Mouse (Mus musculus): ENCODE measurements around the gene Dnajc1. TPM values are rescaled to one million over a fixed set of nuclear protein-coding genes. Genes with fewer than 3 reads are reported as not detected.

Dnajc1 gene
- total RNA-seq, 2 experiments from 2014 or later, result 15.8 to 16.4 TPM

- DNase-seq, result peak; percentile 62 to 70
- intact Hi-C loops (cut with DNase I), result loop anchor here (2.0 to 10.0 kb wide), 3 partner anchors 138 to 356 kb away; no protein-coding TSS in a partner anchor
Measured at GRCm38 (mm10) chr2:18205118-18205517, 187.5 kb downstream of the Dnajc1 start.

DNA sequence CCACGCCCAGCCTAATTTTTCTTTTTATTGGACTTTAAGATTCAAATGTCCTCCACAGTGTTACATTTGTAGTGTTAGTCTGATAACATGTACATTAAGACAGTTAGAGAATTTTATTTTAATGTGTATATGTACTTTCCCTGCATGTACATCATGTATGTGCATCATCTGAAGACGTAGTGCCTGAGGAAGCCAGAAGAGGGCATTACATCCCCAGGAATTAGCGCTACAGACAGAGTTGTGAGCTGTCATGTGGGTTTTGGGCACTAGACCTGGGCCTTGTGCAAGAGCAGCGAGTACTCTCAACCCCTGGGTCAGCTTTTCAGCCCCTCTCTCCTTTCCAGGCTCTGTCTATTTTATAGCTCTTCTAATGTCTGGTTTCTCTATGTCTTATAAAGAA is 189.7 kb downstream of the Dnajc1 start:
- intact Hi-C loops (cut with DNase I), result loop anchor here (10.0 kb wide), 1 partner anchor 258 kb away; no protein-coding TSS in a partner anchor
- DNase-seq, result no peak

- no peak for DNase-seq
- intact Hi-C loops (cut with DNase I), result loop anchor here (10.0 kb wide), 1 partner anchor 257 kb away; no protein-coding TSS in a partner anchor
Measured at GRCm38 (mm10) chr2:18201820-18202462, 190.7 kb downstream of the Dnajc1 start.

DNA sequence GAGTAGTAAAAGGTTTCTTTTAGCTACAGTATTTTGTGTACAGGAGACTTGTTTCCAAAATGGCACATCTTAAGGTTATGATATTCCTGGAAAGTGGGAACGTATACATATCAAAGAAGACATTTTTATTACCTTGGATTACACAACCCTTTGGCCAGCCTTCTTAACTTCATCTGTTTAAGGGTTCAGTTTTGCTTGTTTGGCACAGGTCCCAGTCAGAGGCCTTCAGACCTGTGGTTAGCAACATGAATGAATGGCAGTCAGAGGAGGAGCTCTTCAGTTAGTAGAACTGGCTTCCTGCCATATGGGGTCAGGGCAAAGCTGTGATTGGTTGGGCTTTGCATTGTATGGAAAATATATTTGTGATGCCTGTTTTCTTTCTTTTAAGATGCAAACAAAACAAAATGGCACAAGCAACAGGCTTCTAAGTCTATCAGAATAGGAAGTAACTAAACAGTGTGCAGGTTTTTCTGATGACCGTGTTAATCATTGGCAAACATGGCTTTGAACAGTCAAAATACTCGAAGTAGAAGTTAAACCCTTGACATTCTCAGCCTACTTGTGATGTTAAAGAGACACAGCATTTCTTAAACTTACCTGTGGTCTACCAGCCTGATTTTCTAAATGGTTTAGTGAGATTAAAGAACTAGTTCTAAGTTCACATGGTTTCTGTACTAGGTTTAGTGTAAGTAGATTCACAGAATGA is 196.8 kb downstream of the Dnajc1 start:
- peak; percentile 23 to 27 for DNase-seq
- intact Hi-C loops (cut with DNase I), result no loop called here

DNA sequence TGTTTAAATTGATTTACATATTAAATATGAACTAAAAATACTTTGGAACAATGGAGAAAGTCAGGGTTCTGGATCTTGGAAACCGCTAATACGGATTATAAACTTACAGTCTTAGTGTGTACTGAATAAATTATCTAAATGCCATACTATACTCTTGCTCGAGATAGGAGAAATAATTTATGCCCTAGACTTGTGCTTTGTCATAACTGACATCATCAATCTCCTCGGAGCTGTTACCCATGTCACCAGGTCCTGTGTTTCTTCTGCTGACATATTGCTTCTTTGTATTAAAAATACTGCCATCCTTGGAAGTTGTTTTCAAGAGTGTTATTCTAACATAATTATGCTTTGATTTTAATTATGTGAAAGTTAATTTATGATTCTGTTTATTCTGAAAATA is 197.3 kb downstream of the Dnajc1 start:
- intact Hi-C loops (cut with DNase I), result no loop called here
- DNase-seq, result no peak

DNA sequence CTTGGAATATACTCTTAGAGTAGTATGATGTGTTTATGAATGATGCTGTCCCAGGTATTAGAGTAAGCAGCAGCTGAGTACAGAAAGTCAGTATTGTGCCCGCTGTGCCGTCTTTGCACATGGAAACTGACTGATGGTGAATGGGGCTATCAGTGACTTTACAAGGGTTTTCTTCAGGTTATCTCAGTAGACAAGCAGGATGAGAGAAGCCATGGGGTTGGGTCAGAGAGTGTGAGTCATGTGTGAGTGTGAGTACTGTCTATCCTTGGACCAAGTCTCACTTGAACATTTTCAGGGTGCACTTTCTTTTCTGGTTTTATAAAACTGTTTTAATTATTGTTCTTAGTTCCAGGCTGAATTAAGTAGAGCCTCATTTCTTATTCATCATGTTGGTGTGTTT is 204.3 kb downstream of the Dnajc1 start:
- intact Hi-C loops (cut with DNase I), result no loop called here

DNA sequence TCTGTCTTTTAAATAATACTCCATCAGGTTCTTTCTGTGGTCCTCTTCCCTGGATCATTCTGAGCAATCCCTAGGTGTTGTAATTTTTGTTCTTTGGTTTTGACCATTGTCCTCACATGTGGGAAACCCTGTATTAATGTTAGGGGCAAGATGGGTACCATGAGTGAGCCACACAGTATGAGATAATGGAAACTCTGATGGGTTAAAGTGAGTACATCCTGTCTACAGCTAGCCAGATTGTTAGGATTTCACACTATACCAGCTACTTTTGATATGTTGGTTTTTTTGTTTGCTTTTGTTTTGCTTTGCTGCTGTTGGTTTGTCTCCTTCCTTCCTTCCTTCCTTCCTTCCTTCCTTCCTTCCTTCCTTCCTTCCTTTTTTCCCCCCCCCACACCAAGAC is 209.6 kb downstream of the Dnajc1 start:
- intact Hi-C loops (cut with DNase I), result no loop called here
- DNase-seq, result no peak

More for the DNA sequence above, 204.3 kb downstream of the Dnajc1 start:
- no peak for DNase-seq

DNA sequence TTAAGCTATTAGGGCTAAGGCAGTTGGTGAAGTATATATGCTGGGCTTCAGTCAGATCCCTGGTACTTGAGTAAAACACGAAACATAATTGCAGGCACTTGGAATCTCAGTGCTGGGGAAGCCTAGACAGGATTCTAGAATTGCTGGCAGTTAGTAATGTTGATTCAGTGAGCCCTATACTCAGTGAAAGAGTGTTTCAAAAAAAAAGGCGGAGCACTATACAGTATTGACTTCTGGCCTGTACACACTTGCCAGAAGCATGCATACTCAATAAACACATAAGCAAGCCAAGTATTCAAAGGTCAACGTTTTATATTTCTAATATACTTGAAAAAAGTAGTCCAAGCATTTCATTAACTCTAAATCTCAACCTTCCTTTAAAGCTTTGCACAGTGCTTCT is 211.0 kb downstream of the Dnajc1 start:
- intact Hi-C loops (cut with DNase I), result no loop called here
- DNase-seq, result no peak

DNA sequence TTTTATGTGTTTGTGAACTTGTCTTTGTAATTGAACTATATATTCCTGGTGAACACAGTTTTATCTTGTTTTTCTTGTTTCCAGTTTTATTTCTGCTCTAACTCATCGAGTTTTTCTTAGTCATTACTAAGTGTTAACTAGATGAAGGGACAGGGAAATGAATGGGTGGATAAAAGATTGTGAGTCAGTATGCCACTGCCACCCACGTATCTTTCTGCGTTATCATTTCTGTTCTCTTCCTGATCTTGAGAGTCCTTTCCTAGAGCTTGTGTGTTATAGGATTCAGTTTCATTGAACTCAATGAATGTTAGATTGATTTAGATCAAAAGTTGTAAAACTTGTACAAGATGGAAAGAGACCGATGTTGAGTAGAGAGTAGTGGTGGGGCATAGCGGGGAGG is 212.3 kb downstream of the Dnajc1 start:
- no peak for DNase-seq
- intact Hi-C loops (cut with DNase I), result no loop called here

DNA sequence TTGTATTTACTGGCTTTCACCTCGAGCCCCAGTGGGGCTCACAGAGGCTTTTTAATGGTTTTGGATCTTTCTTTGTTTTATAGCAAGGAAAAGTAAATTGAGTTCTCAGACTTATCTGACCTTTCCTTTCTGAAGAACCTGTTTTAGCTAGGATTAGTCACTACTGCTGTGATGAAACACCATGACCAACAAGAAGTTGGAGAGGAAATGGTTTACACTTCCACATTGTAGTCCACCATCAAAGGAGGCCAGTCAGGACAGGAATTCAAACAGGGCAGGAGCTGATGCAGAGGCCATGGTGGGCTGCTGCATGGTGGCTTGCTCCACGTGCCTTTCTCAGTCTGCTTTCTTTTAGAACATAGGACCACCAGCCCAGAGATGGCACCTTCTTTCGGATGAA is 216.4 kb downstream of the Dnajc1 start:
- intact Hi-C loops (cut with DNase I), result no loop called here
- no peak for DNase-seq

GRCm38 (mm10) chr2:18175234-18175633 is 217.4 kb downstream of the Dnajc1 start:
- intact Hi-C loops (cut with DNase I), result no loop called here
- DNase-seq, result no peak

DNA sequence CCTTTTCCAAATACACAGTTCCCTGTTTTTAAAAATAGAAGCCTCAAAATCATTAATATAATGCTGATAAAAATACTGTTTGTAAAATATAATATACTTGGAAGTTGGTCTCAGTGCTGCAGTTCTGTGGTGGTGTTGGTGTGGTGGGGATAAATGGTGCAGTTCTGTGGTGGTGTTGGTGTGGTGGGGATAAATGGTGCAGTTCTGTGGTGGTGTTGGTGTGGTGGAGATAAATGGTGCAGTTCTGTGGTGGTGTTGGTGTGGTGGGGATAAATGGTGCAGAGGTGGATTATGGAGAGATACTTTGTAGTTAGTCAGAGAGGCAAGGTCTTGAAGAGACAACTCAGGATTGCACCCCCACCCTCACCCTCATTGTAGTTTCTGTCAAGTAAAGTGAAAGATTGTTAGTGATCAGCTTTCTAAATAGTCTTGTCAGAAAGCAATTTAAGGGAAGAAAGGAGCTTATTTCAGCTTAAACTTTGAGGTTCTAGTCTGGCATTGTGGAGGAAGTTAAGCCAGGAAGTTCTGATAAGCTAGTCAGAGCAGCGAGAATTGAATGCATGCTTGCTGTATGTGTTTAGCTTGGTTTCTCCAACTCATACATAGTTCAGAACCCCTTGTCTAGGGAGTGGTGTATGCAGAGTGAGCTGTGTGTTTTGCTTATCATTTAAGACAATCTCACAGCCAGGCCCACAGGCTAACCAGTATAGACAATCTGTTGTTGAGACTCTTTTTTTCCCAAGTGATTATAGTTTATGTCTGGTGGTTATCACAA is 223.3 kb downstream of the Dnajc1 start:
- intact Hi-C loops (cut with DNase I), result no loop called here
- DNase-seq, result no peak

- intact Hi-C loops (cut with DNase I), result no loop called here
- DNase-seq, result no peak
Measured at GRCm38 (mm10) chr2:18165511-18165910, 227.1 kb downstream of the Dnajc1 start.

DNA sequence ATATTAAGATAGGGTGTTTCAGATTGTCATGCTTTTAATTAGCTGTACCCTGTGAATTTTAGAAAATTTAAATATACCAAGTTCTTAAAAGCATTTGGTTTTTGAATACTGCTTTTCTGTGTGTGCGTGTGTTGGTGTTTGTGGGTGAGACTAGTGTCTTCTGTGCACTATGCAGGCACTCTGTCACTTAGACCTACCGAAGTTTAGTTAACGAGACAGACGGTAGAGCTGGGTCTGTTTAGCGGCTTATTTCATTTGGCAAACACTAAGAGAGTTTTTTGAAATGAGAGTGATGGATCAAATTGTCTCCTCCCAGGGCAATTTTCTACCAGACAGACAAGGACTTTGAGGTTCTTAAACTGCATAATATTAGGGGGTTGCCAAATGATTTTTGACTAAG is 231.6 kb downstream of the Dnajc1 start:
- no peak for DNase-seq
- intact Hi-C loops (cut with DNase I), result no loop called here

- intact Hi-C loops (cut with DNase I), result no loop called here
Measured at GRCm38 (mm10) chr2:18159426-18159825, 233.2 kb downstream of the Dnajc1 start.

DNA sequence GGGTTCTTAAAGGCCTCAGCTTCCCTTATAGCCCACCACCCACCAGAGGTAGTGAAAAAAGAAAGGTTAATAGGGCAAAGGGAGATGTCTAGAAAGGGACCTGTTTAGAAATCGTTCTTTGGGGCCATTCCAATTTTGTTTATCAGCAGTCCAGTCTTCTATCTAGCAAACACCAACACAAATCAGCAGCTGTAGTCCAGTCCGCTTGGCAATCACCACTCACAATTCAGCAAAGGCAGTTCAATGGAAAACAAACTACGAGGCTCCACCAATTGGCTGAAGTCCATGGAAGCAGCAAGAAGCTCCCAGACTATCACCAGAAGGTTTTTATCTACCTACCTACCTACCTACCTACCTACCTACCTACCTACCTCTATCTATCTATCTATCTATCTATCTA is 236.5 kb downstream of the Dnajc1 start:
- no peak for DNase-seq
- intact Hi-C loops (cut with DNase I), result no loop called here

More at GRCm38 (mm10) chr2:18159426-18159825, 233.2 kb downstream of the Dnajc1 start:
- no peak for DNase-seq

Measured in heart, postnatal 10 days (tissue).